Mouse (Mus musculus) 416B (cell line): ENCODE measurements at regions not wholly inside any gene's neighbourhood (a gene's known extent, or its start where the extent isn't known, plus 50 kb on each side); places are given as distances from the start of the nearest gene placed in this dataset.

Experiments used
- DNase-seq: peaks from one replicate; pipeline ENCODE4 v3.0.0; 2011; ENCODE audit warnings: low read depth

DNA sequence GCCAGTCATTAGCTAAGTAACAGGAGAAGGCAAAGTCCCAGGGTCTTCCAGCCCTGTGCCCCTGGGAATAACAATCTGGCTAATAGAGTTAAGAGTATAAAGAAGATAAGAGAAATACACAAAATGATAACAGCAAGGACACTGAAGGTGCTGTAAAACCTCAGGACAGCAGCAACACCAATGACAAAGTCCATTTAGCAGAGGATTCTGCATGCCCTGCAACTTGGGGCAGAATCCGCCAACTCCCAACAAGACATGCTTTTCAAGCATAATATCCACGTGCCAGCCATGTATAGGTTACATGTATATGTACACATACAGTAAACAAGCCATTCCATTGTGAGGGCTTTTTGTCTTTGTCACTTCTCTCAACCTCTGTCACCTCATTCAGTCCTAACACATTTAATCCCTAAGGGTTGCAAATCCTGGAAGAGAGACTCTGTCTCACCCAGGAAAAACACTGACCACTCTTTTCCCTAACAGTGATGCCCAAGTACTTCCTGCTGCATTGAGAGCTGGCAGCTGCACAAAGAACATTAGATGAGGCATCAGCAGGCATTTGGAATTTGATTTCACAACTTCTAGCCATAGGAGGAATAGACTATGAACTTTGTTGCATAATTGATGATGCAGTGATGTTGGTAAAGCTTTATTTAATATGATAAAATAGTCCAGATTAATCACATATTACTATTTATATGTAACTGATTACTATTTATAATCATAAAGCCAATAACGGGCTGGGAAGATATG is 105.8 kb upstream of the Slc4a7 start:
- no peak for DNase-seq

DNA sequence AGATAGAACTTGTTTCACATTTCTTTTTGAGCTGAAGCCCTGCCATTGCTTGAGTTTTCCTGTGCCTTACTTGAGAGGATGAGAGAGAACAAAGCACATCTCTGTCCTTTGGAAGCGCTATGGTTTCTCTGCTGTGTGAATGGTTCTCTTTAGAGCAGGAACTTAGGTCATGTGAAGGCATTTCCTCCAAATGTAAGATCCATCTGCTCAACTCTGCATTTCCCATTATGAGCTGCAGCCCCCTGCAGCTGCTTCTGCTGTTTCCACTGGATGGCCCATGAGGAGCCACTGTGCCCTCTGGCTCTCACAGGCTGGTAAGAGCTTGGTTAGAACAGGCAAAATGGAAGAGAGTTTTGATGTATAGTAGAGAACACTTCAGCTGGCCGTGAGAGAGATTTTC is 102.5 kb upstream of the Slc4a7 start:
- no peak for DNase-seq

- DNase-seq: peak; percentile 23
Observed at GRCm38 (mm10) chr14:14599990-14600389, 102.1 kb upstream of the Slc4a7 start.

DNA sequence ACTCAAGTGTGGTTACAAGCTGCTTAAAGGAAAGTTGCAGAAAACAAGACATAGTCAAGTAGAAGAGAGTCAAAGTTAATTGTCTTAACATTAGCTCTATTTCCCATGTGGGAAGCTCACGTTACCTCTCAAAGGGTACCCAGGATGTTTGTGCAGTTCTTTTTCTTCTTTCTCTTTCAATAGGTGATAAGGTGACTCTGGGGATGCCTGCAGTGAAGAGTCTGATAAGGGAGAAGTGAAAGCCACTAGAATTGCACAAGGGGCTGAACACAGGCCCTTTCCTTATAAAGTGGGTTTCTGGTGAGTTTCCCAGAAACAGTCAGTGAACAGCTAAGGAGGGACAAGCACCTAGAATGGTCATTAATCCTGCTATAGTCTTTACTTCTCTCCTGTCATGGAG is 98.6 kb upstream of the Slc4a7 start:
- DNase-seq: peak; percentile 20

- DNase-seq: peak; percentile 61
Observed at GRCm38 (mm10) chr14:14607074-14607473, 95.0 kb upstream of the Slc4a7 start.

GRCm38 (mm10) chr14:14612245-14612644 is 89.8 kb upstream of the Slc4a7 start:
- DNase-seq: no peak

GRCm38 (mm10) chr14:14620316-14620715 is 81.8 kb upstream of the Slc4a7 start:
- no peak for DNase-seq

DNA sequence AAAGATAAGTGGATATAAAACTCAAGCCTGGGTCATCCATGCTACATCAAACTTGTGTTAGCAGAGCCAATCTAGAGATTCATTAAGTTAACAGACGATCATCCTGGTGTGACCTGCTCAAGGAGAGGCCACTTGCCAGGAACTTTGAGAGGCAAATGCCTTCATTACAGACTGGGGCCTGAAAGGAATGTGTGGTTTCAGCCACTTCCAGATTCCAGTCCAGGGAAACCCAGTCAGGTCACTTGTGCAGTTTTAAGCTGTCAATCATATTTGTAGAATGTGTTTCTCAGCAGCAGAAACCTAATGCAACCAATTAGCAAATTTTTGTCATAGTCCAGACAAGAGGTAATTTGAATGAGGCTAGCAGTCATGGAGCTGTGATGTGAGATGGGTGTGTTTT is 73.4 kb upstream of the Slc4a7 start:
- DNase-seq: no peak

DNA sequence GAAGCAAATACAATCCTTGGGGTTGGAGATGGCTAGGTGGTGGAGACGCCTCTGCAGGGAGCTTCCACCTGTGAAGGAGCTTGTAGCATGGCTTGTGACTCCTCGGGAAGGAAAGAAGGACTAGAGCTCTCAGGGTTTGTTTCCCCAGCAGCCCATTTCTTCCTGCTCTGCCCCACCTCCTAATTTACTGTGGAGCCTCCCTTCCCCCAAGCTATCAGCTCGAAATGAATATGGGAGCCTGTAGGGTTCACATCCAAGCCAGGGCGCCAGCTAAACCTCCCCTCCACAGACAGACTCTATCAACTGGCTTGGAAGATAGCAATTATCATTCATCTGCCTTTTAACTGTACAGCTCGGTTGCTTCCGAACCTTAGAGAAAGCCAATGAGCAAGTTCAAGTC is 70.3 kb upstream of the Slc4a7 start:
- no peak for DNase-seq

DNA sequence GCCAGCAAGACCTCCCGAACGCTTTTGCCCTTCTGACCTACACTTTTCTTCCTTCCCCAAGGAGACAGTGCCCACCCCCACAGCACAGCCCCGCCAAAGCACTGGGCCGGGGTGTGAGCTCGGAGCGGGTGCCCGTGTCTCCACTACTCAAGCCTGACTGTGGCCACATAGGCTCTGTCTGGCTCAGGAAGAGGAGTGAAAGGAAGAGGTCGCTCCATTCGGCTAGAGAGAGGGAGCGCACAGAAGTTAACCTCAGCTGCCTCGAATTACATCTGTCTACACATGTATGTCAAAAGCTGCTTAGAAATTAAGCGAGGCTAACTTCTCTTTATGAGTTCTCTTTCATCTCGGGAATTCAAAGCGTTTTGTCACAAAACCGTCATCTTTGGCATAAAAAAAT is 69.6 kb upstream of the Slc4a7 start:
- peak; percentile 74 for DNase-seq

DNA sequence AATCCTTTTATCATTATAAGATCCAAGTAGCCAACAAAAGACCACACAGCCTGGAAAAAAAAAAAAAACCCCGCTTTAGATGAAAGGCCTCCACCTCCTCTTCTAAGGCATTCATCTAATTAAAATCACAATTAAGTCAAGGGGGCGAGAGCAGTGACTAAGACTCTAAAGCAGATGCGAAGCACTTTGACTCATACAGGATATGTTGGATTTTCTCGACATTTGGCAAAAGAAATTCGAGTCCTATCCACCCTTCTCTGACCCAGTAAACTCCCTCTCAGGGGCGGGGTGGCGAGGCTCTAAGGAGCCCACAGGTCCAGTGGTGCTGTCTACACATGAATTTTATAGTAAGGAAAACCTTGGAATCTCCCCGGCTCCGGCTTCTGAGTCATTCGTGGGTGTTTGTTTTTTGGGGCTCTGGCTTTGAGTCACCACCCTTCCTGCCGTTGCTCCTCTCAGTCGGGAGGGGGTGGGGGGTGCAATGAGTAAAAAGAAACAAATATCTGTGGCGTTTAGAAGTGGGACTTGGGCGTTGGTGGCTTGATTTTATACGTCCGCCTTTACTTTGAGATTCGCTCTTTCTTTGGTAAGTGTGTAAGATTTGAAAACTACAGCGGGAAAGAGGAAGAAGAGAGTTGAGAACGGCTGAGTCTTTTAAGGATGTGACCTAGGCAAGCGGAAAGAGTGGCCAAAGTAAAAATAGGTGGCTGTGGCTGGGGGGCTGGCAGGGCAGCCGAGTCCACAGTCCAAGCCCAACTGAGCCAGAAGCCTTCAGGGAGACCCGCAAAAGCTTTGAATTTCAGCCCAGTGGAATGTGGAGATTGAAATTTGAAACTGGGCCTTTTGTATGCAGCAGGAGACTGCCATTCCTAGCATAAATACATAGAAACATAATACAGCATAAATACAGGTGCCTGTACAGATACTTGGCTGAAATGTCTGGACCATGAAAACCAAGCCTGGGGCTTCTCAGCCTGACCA is 68.8 kb upstream of the Slc4a7 start:
- peak; percentile 93 for DNase-seq

- peak; percentile 65 for DNase-seq
Observed at GRCm38 (mm10) chr14:14634021-14634420, 68.1 kb upstream of the Slc4a7 start.

DNA sequence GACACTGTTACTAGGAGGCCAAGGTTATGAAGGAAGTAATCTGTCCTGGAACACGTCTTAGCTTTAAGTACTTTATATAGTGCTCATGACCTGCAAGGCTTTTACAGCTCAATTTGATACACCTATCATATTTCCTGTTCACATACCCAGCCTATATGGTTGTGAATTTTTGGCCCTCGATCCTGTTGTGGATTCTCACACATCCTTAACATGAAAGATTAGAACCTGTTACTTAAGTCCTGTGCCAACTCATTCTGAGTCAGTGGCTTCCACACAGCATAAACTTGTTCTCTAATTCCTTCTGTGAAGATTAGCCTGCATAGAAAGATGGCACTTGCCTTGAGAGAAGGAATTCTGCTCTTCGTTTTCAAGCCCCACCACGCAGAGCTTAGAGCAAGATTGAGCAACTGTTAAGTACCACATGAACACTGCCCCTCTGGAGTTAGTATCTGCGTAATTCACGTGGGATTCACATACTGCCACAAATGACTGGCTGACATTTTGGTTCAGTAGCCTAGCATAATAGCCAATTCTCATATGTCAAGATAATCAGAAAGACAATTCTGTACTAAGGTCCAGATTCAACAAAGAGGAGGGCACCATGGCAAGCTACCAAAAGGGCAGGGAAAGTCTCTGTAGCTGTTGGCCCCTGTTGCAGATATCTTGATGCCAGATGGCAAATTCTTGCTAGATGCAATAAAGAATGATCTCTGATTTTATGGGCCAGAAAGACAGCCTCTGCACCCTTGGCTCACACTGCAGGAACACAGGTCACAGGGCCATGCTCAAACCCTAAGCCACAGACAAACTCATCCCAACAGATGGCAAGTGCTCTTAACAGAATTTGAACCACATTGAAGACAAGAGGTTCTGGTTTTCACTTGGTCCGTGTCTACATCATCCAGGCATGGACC is 62.7 kb upstream of the Slc4a7 start:
- DNase-seq: peak; percentile 59

DNA sequence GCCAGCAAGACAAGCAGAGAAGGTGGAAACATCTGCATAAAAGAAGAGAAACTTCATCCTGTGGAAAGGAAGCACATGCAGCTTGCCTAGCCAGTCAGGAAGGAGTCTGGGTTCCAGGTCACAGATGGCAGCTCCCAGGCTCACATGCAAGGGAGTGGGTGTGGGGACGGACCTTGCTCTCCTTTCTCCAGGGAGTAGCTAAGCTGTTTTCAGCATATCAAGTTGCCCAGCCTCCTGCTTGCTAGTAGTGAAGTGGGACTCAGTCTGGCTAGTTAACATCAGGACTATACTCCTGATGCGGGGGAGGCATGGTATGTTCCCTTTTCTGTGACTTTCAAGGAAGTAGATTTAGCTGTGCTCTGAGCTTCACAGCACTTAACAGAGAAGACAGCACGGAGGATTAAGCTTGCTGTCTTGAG is 62.0 kb upstream of the Slc4a7 start:
- peak; percentile 86 for DNase-seq

DNA sequence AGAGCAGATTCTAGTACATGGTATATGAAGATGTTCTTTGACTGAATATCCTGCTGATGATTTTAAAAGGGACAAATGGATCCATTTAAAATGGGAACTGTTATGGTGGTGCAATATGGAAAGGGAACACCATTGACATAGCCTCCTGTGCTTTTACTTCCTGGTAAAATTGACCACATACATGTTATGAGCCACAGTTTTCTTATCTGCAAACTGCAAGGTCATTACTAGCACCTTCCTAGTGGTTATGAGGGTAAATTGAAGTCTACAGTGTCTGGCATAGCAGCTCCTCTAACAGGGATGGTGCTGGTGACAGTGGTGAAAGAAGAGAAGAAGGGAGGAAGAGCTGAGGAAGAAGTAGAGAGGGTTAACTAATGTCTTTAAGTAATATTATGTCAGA is 61.5 kb upstream of the Slc4a7 start:
- peak; percentile 84 for DNase-seq

DNA sequence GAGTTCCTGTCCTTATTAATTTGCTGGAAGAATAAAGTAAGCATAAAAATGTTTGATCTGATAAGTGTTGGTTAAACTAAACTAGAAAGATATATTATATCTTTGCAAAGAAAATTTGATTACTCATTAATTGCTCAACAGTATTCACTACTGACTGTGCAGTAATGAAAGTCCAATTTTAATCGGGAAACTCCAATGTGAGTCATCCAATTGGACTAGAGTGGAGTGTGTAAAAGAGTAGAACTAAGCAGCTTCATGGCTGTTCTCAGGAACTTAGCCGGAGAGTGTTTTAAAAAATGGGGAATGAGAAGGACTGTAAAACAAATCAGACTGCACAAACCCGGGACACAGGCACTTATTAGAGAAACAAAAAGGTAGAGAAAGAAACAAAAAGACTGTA is 58.5 kb upstream of the Slc4a7 start:
- DNase-seq: peak; percentile 35

DNA sequence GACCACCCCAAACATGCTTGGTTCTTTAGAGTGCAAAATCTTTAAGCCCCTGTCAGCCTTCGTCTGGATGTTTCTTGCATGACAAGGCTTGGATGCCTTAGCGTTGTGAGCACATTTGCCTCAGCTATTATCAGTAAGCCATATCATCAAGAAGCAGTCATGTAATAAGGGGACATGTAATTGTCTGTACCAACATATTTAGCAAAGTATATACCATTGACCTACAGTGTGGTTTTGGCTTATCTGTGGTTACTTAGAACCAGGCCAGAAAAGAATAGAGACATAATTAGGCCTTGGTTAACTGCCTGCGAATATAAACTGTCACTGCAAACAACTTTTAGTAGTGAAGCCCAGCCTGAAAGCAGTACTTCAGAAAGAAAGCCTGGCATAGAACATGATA is 57.0 kb upstream of the Slc4a7 start:
- no peak for DNase-seq
